Mouse (Mus musculus) neural tube, embryonic 11.5 days (tissue): ENCODE measurements around the gene Tomm22. TPM values are rescaled to one million over a fixed set of nuclear protein-coding genes. Genes with fewer than 3 reads are reported as not detected.

Experiments
- polyA plus RNA-seq: library from polyadenylated mRNA; unstranded; fragments of >200 nt; fragmentation: Nextera tagmentation; extraction: Ambion mirVana; gene quantifications from 2 replicates; pipeline ENCODE4 v1.2.1, GENCODE M21; 2014

Tomm22 gene
- polyA plus RNA-seq, 1 experiment from 2014 or later = 285 TPM

Other genes starting within 250 kb of the Tomm22 start
- 192 and 213 TPM in 2 replicates for gene Csnk1e, start 215.3 kb upstream of the Tomm22 start, polyA plus RNA-seq
- not detected in 2 replicates for gene Kcnj4, start 165.6 kb upstream of the Tomm22 start, polyA plus RNA-seq
- 12.1 and 16.9 TPM in 2 replicates for gene Kdelr3, start 154.4 kb upstream of the Tomm22 start, polyA plus RNA-seq
- 87.0 and 88.8 TPM in 2 replicates for gene Ddx17, start 124.1 kb upstream of the Tomm22 start, polyA plus RNA-seq
- gene Dmc1, start 65.8 kb upstream of the Tomm22 start, polyA plus RNA-seq = 1.1 and 1.5 TPM in 2 replicates
- 3.5 and 4.0 TPM in 2 replicates for gene Fam227a, start 11.9 kb upstream of the Tomm22 start, polyA plus RNA-seq
- gene Cby1, start 11.7 kb upstream of the Tomm22 start, polyA plus RNA-seq = 65.5 and 70.8 TPM in 2 replicates
- 14.6 and 16.4 TPM in 2 replicates for gene Josd1, start 17.1 kb downstream of the Tomm22 start, polyA plus RNA-seq
- gene Gtpbp1, start 20.0 kb downstream of the Tomm22 start, polyA plus RNA-seq = 39.7 and 42.5 TPM in 2 replicates
- 6.1 and 10.2 TPM in 2 replicates for gene Sun2, start 71.7 kb downstream of the Tomm22 start, polyA plus RNA-seq
- gene Dnal4, start 107.0 kb downstream of the Tomm22 start, polyA plus RNA-seq = 68.6 and 70.8 TPM in 2 replicates
- gene Nptxr, start 133.9 kb downstream of the Tomm22 start, polyA plus RNA-seq = 1.5 and 2.0 TPM in 2 replicates
- not detected in 2 replicates for gene Npcd, start 163.4 kb downstream of the Tomm22 start, polyA plus RNA-seq
- 17.3 and 18.0 TPM in 2 replicates for gene Cbx6, start 163.8 kb downstream of the Tomm22 start, polyA plus RNA-seq
- 5.4 and 7.3 TPM in 2 replicates for gene Apobec3, start 220.8 kb downstream of the Tomm22 start, polyA plus RNA-seq